Mouse (Mus musculus): ENCODE results near the gene Abhd2. TPM values are rescaled to one million over a fixed set of nuclear protein-coding genes. Genes with fewer than 3 reads are reported as not detected.

The Abhd2 gene
- polyA plus RNA-seq, 1 experiment from 2014 or later, result 11.6 TPM

DNA sequence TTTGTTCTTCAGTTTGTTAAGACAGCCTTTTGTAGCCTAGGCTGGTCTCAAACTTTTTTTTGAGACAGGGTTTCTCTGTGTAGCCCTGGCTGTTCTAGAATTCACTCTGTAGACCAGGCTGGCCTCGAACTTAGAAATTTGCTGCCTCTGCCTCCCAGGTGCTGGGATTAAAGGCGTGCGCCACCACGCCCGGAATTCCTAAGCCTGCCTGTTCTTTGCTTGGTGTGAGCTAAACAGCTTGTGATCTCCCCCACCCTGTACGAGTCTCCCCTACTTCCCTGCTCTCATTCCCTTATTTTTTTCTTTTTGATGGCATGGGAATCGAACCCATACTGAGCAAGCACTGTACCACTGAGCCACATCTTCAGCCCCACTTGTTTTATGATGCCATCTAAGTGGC, 122.2 kb downstream of the Abhd2 start:
- DNase-seq (ENCODE audit: low spot score, missing footprints), result no peak
- WGBS, result 87% methylated on average over 7 of the region's 7 CpGs
- Histone ChIP-seq H3K4me2 (no peak overlapping the region), H3K9me3 (ENCODE audit: control insufficient read depth, low read length) (no peaks in the 10 kb centered on the region), H3K4me1 (ENCODE audit: control insufficient read depth, insufficient read depth, low read length) (peaks cover 3% of the 10 kb centered on the region), H3K27ac (ENCODE audit: low read depth, low read length) (no peak overlapping the region), H3K27me3 (ENCODE audit: control insufficient read depth, insufficient read depth, low read length) (no peaks in the 10 kb centered on the region), H3K36me3 (ENCODE audit: control insufficient read depth, insufficient read depth, low read length) (no peaks in the 10 kb centered on the region), H3K4me3 (ENCODE audit: low read depth, low read length) (no peak overlapping the region), H3K9ac (ENCODE audit: low read length) (no peak overlapping the region)
- no peak for ATAC-seq (ENCODE audit: low FRiP score)

DNA sequence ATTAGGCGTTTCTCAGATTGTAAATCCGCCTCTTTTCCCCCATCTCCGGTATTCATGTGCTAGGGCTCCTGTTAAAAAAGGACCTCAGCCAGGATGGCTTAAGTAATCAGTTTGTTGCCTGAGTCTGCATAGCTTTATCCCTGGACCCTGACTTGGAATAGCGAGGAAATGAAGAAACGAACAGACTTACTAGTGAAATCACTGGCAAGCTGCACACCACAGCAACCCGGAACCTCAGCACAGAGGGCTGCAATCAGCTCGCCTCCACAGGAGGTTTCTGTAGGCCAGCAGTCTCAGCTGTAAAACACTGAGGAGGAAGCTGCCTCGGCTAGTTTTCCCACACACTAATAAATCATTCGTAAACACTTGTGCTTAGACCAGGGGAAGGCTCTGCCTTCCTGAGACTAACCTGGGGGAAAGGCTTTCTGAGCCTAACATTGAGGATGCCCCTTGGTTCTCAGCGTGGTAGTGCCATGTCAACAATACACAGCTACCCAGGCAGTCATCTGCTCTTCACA, 124.5 kb downstream of the Abhd2 start:
- no peak overlapping the region for H3K4me2 ChIP-seq
- H3K9ac ChIP-seq (ENCODE audit: low read length), result no peak overlapping the region
- H3K27me3 ChIP-seq (ENCODE audit: control insufficient read depth, insufficient read depth, low read length), result no peaks in the 10 kb centered on the region
- no peak overlapping the region for H3K4me3 ChIP-seq (ENCODE audit: low read depth, low read length)
- DNase-seq (ENCODE audit: low spot score, missing footprints) (peak; percentile 79), ATAC-seq (ENCODE audit: low FRiP score) (no peak)
- H3K27ac ChIP-seq (ENCODE audit: low read depth, low read length), result no peak overlapping the region
- WGBS, result 87% methylated on average over 10 of the region's 10 CpGs
- H3K4me1 ChIP-seq (ENCODE audit: control insufficient read depth, insufficient read depth, low read length), result peaks cover 3% of the 10 kb centered on the region
- H3K36me3 ChIP-seq (ENCODE audit: control insufficient read depth, insufficient read depth, low read length), result no peaks in the 10 kb centered on the region
- H3K9me3 ChIP-seq (ENCODE audit: control insufficient read depth, low read length), result no peaks in the 10 kb centered on the region

GRCm38 (mm10) chr7:79398426-79398825, 125.4 kb downstream of the Abhd2 start:
- DNase-seq (ENCODE audit: low spot score, missing footprints) (no peak), ATAC-seq (ENCODE audit: low FRiP score) (no peak)
- Histone ChIP-seq H3K9ac (ENCODE audit: low read length) (no peak overlapping the region), H3K27me3 (ENCODE audit: control insufficient read depth, insufficient read depth, low read length) (no peaks in the 10 kb centered on the region), H3K9me3 (ENCODE audit: control insufficient read depth, low read length) (no peaks in the 10 kb centered on the region), H3K4me1 (ENCODE audit: control insufficient read depth, insufficient read depth, low read length) (no peaks in the 10 kb centered on the region), H3K27ac (ENCODE audit: low read depth, low read length) (no peak overlapping the region), H3K4me3 (ENCODE audit: low read depth, low read length) (no peak overlapping the region), H3K36me3 (ENCODE audit: control insufficient read depth, insufficient read depth, low read length) (no peaks in the 10 kb centered on the region), H3K4me2 (no peak overlapping the region)
- 93% methylated on average over 8 of the region's 8 CpGs for WGBS

GRCm38 (mm10) chr7:79398971-79399370, 126.0 kb downstream of the Abhd2 start:
- Histone ChIP-seq H3K9ac (ENCODE audit: low read length) (no peak overlapping the region), H3K4me2 (no peak overlapping the region), H3K4me1 (ENCODE audit: control insufficient read depth, insufficient read depth, low read length) (no peaks in the 10 kb centered on the region), H3K4me3 (ENCODE audit: low read depth, low read length) (no peak overlapping the region), H3K9me3 (ENCODE audit: control insufficient read depth, low read length) (no peaks in the 10 kb centered on the region), H3K36me3 (ENCODE audit: control insufficient read depth, insufficient read depth, low read length) (no peaks in the 10 kb centered on the region), H3K27me3 (ENCODE audit: control insufficient read depth, insufficient read depth, low read length) (no peaks in the 10 kb centered on the region), H3K27ac (ENCODE audit: low read depth, low read length) (no peak overlapping the region)
- DNase-seq (ENCODE audit: low spot score, missing footprints) (no peak), ATAC-seq (ENCODE audit: low FRiP score) (no peak)
- WGBS, result 69% methylated on average over 12 of the region's 12 CpGs

- no peaks in the 10 kb centered on the region for H3K4me1 ChIP-seq (ENCODE audit: control insufficient read depth, insufficient read depth, low read length)
- WGBS, result 80% methylated on average over 3 of the region's 3 CpGs
Measured at GRCm38 (mm10) chr7:79400296-79400695, 127.3 kb downstream of the Abhd2 start.

GRCm38 (mm10) chr7:79414449-79415375, 141.7 kb downstream of the Abhd2 start:
- Histone ChIP-seq H3K4me1 (ENCODE audit: control insufficient read depth, insufficient read depth, low read length) (no peaks in the 10 kb centered on the region), H3K4me2 (no peak overlapping the region), H3K27me3 (ENCODE audit: control insufficient read depth, insufficient read depth, low read length) (no peaks in the 10 kb centered on the region), H3K9ac (ENCODE audit: low read length) (no peak overlapping the region), H3K27ac (ENCODE audit: low read depth, low read length) (no peak overlapping the region), H3K4me3 (ENCODE audit: low read depth, low read length) (no peak overlapping the region), H3K36me3 (ENCODE audit: control insufficient read depth, insufficient read depth, low read length) (no peaks in the 10 kb centered on the region), H3K9me3 (ENCODE audit: control insufficient read depth, low read length) (no peaks in the 10 kb centered on the region)
- no peak for ATAC-seq (ENCODE audit: low FRiP score)
- DNase-seq (ENCODE audit: low spot score, missing footprints), result no peak
- 88% methylated on average over 18 of the region's 18 CpGs for WGBS

More at GRCm38 (mm10) chr7:79400296-79400695, 127.3 kb downstream of the Abhd2 start:
- Histone ChIP-seq H3K4me2 (no peak overlapping the region), H3K36me3 (ENCODE audit: control insufficient read depth, insufficient read depth, low read length) (no peaks in the 10 kb centered on the region), H3K27ac (ENCODE audit: low read depth, low read length) (no peak overlapping the region), H3K9me3 (ENCODE audit: control insufficient read depth, low read length) (no peaks in the 10 kb centered on the region), H3K4me3 (ENCODE audit: low read depth, low read length) (no peak overlapping the region), H3K27me3 (ENCODE audit: control insufficient read depth, insufficient read depth, low read length) (no peaks in the 10 kb centered on the region), H3K9ac (ENCODE audit: low read length) (no peak overlapping the region)
- ATAC-seq (ENCODE audit: low FRiP score) (no peak), DNase-seq (ENCODE audit: low spot score, missing footprints) (no peak)

Other genes with a start within 250 kb of the Abhd2 start
- not detected in 2 replicates for gene Acan, start 219.7 kb upstream of the Abhd2 start, polyA plus RNA-seq (2014; fragmentation: Nextera tagmentation; extraction: Ambion mirVana)
- gene Hapln3, start 142.2 kb upstream of the Abhd2 start, polyA plus RNA-seq (2014; fragmentation: Nextera tagmentation; extraction: Ambion mirVana), result 2.1 and 2.7 TPM in 2 replicates
- gene Mfge8, start 124.1 kb upstream of the Abhd2 start, polyA plus RNA-seq (2014; fragmentation: Nextera tagmentation; extraction: Ambion mirVana), result 70.6 and 76.9 TPM in 2 replicates
- 0.52 and 0.63 TPM in 2 replicates for gene Rlbp1, start 113.8 kb downstream of the Abhd2 start, polyA plus RNA-seq (2014; fragmentation: Nextera tagmentation; extraction: Ambion mirVana)
- 18.7 and 20.2 TPM in 2 replicates for gene Fanci, start 118.7 kb downstream of the Abhd2 start, polyA plus RNA-seq (2014; fragmentation: Nextera tagmentation; extraction: Ambion mirVana)
- 24.0 and 26.7 TPM in 2 replicates for gene Polg, start 193.2 kb downstream of the Abhd2 start, polyA plus RNA-seq (2014; fragmentation: Nextera tagmentation; extraction: Ambion mirVana)

Measured in midbrain, embryonic 11.5 days (tissue).